Mouse (Mus musculus): ENCODE data around the gene Smpd1. TPM values are rescaled to one million over a fixed set of nuclear protein-coding genes. Genes with fewer than 3 reads are reported as not detected.

The Smpd1 gene
- polyA plus RNA-seq (2014; fragmentation: Illumina TruSeq; extraction: RNeasy Lipid Tissue Mini Kit (QIAGEN cat#74804); ENCODE audit: low read depth, low replicate concordance), result 9.9 TPM

DNA sequence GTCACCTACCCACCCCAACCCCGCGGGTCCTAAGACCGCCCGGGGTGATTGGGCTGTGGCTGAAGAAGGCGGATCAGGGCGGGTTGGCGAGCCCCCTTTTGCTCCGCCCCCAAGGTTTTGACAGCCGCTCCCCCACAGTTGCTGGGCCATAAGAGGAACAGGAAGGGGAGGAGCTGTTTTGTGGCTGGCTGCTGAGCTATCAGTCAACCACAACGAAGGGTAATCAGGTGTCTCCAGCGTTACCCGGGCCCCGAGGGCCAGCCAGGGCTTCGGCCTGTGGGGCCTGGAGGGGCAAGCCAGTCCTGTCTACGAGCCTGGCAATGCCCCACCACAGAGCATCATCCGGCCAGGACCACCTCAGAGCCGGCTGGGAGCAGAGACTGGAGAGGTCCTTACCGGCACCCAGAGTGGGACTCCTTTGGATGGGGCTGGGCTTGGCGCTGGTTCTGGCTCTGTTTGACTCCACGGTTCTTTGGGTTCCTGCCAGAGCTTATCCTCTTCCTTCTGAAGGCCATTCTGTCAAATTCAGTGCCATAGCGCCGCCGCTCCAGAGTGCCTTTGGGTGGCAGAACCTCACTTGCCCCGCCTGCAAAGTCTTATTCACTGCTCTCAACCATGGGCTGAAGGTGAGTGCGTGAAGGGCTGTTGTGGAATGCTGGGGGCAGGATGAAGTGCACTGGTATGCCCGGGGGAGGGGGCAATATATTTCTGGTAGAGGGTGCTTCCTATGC is at the start of gene Smpd1:
Smpd1 (plus strand) TSS at position 149 of the 731 bp plus-strand sequence.

DNA sequence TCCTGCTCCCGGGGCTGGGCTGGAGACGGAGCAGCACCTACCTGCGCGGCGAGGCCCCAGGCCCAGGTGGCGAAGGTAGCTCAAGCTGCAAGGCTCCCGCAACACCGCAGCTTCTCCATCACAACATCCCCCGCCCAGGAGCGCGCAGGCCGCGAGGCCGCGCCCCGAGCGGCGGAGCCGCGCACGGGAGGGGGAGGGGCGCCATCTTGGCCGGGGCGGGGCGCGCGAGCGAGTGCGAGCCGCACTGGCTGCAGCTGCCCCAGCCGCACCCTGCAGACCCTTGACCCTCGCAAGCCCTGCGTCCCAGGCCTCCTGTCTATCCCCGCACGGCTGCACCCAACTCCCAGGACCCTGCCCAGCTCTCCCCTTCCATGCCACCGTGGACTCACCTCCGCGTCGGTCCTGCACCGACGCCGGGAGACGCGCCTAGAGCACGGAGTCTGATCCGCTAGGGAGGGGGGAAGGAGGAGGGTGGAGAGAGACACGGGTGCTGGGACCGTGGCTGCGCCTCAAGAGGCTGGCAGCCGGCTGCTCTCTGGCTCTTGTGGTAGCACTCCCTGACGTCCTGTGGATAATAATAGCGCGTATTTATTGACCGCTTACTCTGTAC is 27.0 kb downstream of the Smpd1 start, which contains the start of gene Apbb1:
Apbb1 (minus strand) TSS at position 560 of the 610 bp plus-strand sequence.

Other genes starting within 250 kb of the Smpd1 start
- not detected for gene Olfr689, start 243.2 kb upstream of the Smpd1 start, polyA plus RNA-seq (2014; fragmentation: Illumina TruSeq; extraction: RNeasy Lipid Tissue Mini Kit (QIAGEN cat#74804); ENCODE audit: low read depth, low replicate concordance)
- not detected for gene Olfr690, start 220.3 kb upstream of the Smpd1 start, polyA plus RNA-seq (2014; fragmentation: Illumina TruSeq; extraction: RNeasy Lipid Tissue Mini Kit (QIAGEN cat#74804); ENCODE audit: low read depth, low replicate concordance)
- gene Olfr691, start 212.1 kb upstream of the Smpd1 start, polyA plus RNA-seq (2014; fragmentation: Illumina TruSeq; extraction: RNeasy Lipid Tissue Mini Kit (QIAGEN cat#74804); ENCODE audit: low read depth, low replicate concordance), result not detected
- gene Olfr692, start 186.1 kb upstream of the Smpd1 start, polyA plus RNA-seq (2014; fragmentation: Illumina TruSeq; extraction: RNeasy Lipid Tissue Mini Kit (QIAGEN cat#74804); ENCODE audit: low read depth, low replicate concordance), result not detected
- not detected for gene Gm5901, start 179.3 kb upstream of the Smpd1 start, polyA plus RNA-seq (2014; fragmentation: Illumina TruSeq; extraction: RNeasy Lipid Tissue Mini Kit (QIAGEN cat#74804); ENCODE audit: low read depth, low replicate concordance)
- 12.0 TPM for gene Fam160a2, start 154.3 kb upstream of the Smpd1 start, polyA plus RNA-seq (2014; fragmentation: Illumina TruSeq; extraction: RNeasy Lipid Tissue Mini Kit (QIAGEN cat#74804); ENCODE audit: low read depth, low replicate concordance)
- not detected for gene Cnga4, start 149.8 kb upstream of the Smpd1 start, polyA plus RNA-seq (2014; fragmentation: Illumina TruSeq; extraction: RNeasy Lipid Tissue Mini Kit (QIAGEN cat#74804); ENCODE audit: low read depth, low replicate concordance)
- gene Cckbr, start 128.6 kb upstream of the Smpd1 start, polyA plus RNA-seq (2014; fragmentation: Illumina TruSeq; extraction: RNeasy Lipid Tissue Mini Kit (QIAGEN cat#74804); ENCODE audit: low read depth, low replicate concordance), result not detected
- 3.4 TPM for gene Cavin3, start 72.1 kb upstream of the Smpd1 start, polyA plus RNA-seq (2014; fragmentation: Illumina TruSeq; extraction: RNeasy Lipid Tissue Mini Kit (QIAGEN cat#74804); ENCODE audit: low read depth, low replicate concordance)
- gene Apbb1, start 27.3 kb downstream of the Smpd1 start, polyA plus RNA-seq (2014; fragmentation: Illumina TruSeq; extraction: RNeasy Lipid Tissue Mini Kit (QIAGEN cat#74804); ENCODE audit: low read depth, low replicate concordance), result 2.7 TPM
- not detected for gene Hpx, start 45.8 kb downstream of the Smpd1 start, polyA plus RNA-seq (2014; fragmentation: Illumina TruSeq; extraction: RNeasy Lipid Tissue Mini Kit (QIAGEN cat#74804); ENCODE audit: low read depth, low replicate concordance)
- 5.3 TPM for gene Trim3, start 79.2 kb downstream of the Smpd1 start, polyA plus RNA-seq (2014; fragmentation: Illumina TruSeq; extraction: RNeasy Lipid Tissue Mini Kit (QIAGEN cat#74804); ENCODE audit: low read depth, low replicate concordance)
- 29.8 TPM for gene Timm10b, start 85.7 kb downstream of the Smpd1 start, polyA plus RNA-seq (2014; fragmentation: Illumina TruSeq; extraction: RNeasy Lipid Tissue Mini Kit (QIAGEN cat#74804); ENCODE audit: low read depth, low replicate concordance)
- 9.8 TPM for gene Arfip2, start 86.1 kb downstream of the Smpd1 start, polyA plus RNA-seq (2014; fragmentation: Illumina TruSeq; extraction: RNeasy Lipid Tissue Mini Kit (QIAGEN cat#74804); ENCODE audit: low read depth, low replicate concordance)
- gene Gm45799, start 86.2 kb downstream of the Smpd1 start, polyA plus RNA-seq (2014; fragmentation: Illumina TruSeq; extraction: RNeasy Lipid Tissue Mini Kit (QIAGEN cat#74804); ENCODE audit: low read depth, low replicate concordance), result 0.65 TPM
- 3.4 TPM for gene Dnhd1, start 96.5 kb downstream of the Smpd1 start, polyA plus RNA-seq (2014; fragmentation: Illumina TruSeq; extraction: RNeasy Lipid Tissue Mini Kit (QIAGEN cat#74804); ENCODE audit: low read depth, low replicate concordance)
- 41.7 TPM for gene Ilk, start 182.2 kb downstream of the Smpd1 start, polyA plus RNA-seq (2014; fragmentation: Illumina TruSeq; extraction: RNeasy Lipid Tissue Mini Kit (QIAGEN cat#74804); ENCODE audit: low read depth, low replicate concordance)
- 21.7 TPM for gene Rrp8, start 183.0 kb downstream of the Smpd1 start, polyA plus RNA-seq (2014; fragmentation: Illumina TruSeq; extraction: RNeasy Lipid Tissue Mini Kit (QIAGEN cat#74804); ENCODE audit: low read depth, low replicate concordance)
- gene Taf10, start 190.0 kb downstream of the Smpd1 start, polyA plus RNA-seq (2014; fragmentation: Illumina TruSeq; extraction: RNeasy Lipid Tissue Mini Kit (QIAGEN cat#74804); ENCODE audit: low read depth, low replicate concordance), result 8.3 TPM
- gene Tpp1, start 197.9 kb downstream of the Smpd1 start, polyA plus RNA-seq (2014; fragmentation: Illumina TruSeq; extraction: RNeasy Lipid Tissue Mini Kit (QIAGEN cat#74804); ENCODE audit: low read depth, low replicate concordance), result 183 TPM
- 0.08 TPM for gene Dchs1, start 233.3 kb downstream of the Smpd1 start, polyA plus RNA-seq (2014; fragmentation: Illumina TruSeq; extraction: RNeasy Lipid Tissue Mini Kit (QIAGEN cat#74804); ENCODE audit: low read depth, low replicate concordance)

All from kidney, adult 10 weeks (tissue).